Mouse (Mus musculus) heart, adult 8-10 months (tissue): ENCODE measurements around the gene Zdhhc11. TPM values are rescaled to one million over a fixed set of nuclear protein-coding genes. Genes with fewer than 3 reads are reported as not detected.
"Not testable (repeated sequence)": the region's sequence is repeated elsewhere in the genome, so short reads cannot be mapped to it uniquely, and the experiment has no call there.

Experiments
- DNase-seq: peaks from one replicate; pipeline ENCODE4 v3.0.0; 2022; ENCODE audit warnings: low spot score
- total RNA-seq, 4 experiments: library from RNA; stranded (reverse); gene quantifications; 2 replicates each; pipeline ENCODE4 v1.2.4; 2022

The Zdhhc11 gene
- total RNA-seq, 4 experiments from 2014 or later = not detected

GRCm38 (mm10) chr13:74006881-74007280 lies 43.2 kb downstream of the Zdhhc11 start:
- not testable (repeated sequence) for DNase-seq

GRCm38 (mm10) chr13:74008216-74008615 lies 44.6 kb downstream of the Zdhhc11 start:
- DNase-seq = not testable (repeated sequence)

- peak; percentile 95 for DNase-seq
Measured at GRCm38 (mm10) chr13:74008948-74009718, 45.5 kb downstream of the Zdhhc11 start, which contains the start of gene Tppp. Tppp (plus strand) TSS chr13:74009407.

- peak; percentile 79 for DNase-seq
Measured at GRCm38 (mm10) chr13:74009791-74010614, 46.4 kb downstream of the Zdhhc11 start.

- no peak for DNase-seq
Measured at GRCm38 (mm10) chr13:74010678-74011077, 47.0 kb downstream of the Zdhhc11 start.

- DNase-seq = no peak
Measured at GRCm38 (mm10) chr13:74015908-74016307, 52.3 kb downstream of the Zdhhc11 start.

- no peak for DNase-seq
Measured at GRCm38 (mm10) chr13:74017426-74017825, 53.8 kb downstream of the Zdhhc11 start.

GRCm38 (mm10) chr13:74019006-74019405 lies 55.4 kb downstream of the Zdhhc11 start:
- not testable (repeated sequence) for DNase-seq

GRCm38 (mm10) chr13:74025151-74026081 lies 61.8 kb downstream of the Zdhhc11 start:
- peak; percentile 59 for DNase-seq

- DNase-seq = peak; percentile 64
Measured at GRCm38 (mm10) chr13:74026215-74026614, 62.6 kb downstream of the Zdhhc11 start.

- DNase-seq = no peak
Measured at GRCm38 (mm10) chr13:74028116-74028515, 64.5 kb downstream of the Zdhhc11 start.

GRCm38 (mm10) chr13:74029013-74029412 lies 65.4 kb downstream of the Zdhhc11 start:
- peak; percentile 38 for DNase-seq

GRCm38 (mm10) chr13:74030691-74031090 lies 67.0 kb downstream of the Zdhhc11 start:
- DNase-seq = no peak

GRCm38 (mm10) chr13:74031133-74031532 lies 67.5 kb downstream of the Zdhhc11 start:
- DNase-seq = no peak

GRCm38 (mm10) chr13:74034756-74035155 lies 71.1 kb downstream of the Zdhhc11 start:
- no peak for DNase-seq

- DNase-seq = no peak
Measured at GRCm38 (mm10) chr13:74035776-74036175, 72.1 kb downstream of the Zdhhc11 start.

GRCm38 (mm10) chr13:74039926-74040325 lies 76.3 kb downstream of the Zdhhc11 start:
- no peak for DNase-seq
